Mouse (Mus musculus): ENCODE results near the gene Tex37.

Gene Tex37

GRCm38 (mm10) chr6:70918827-70919226 is at the start of gene Tex37:
TSS of gene Tex37 (minus strand) at chr6:70918927.
- DNase-seq, result no peak

GRCm38 (mm10) chr6:70968291-70968690 is 49.6 kb upstream of the Tex37 start:
- no peak for DNase-seq

GRCm38 (mm10) chr6:70967422-70967821 is 48.7 kb upstream of the Tex37 start:
- DNase-seq, result no peak

GRCm38 (mm10) chr6:70965694-70966093 is 47.0 kb upstream of the Tex37 start:
- DNase-seq, result no peak

GRCm38 (mm10) chr6:70964116-70964830 is 45.5 kb upstream of the Tex37 start:
- no peak for DNase-seq

- no peak for DNase-seq
These were observed 38.7 kb upstream of the Tex37 start for GRCm38 (mm10) chr6:70957341-70957940.

- peak; percentile 2 to 4 for DNase-seq
These were observed 38.2 kb upstream of the Tex37 start for GRCm38 (mm10) chr6:70956936-70957335.

GRCm38 (mm10) chr6:70956285-70956912 is 37.7 kb upstream of the Tex37 start, which contains the start of gene Foxi3:
TSS of gene Foxi3 (plus strand) at chr6:70956531.
- peak; percentile 10 to 12 for DNase-seq

GRCm38 (mm10) chr6:70955841-70956240 is 37.1 kb upstream of the Tex37 start:
- DNase-seq, result peak in 1 of 2 experiments; percentile 2

- peak in 1 of 2 experiments; percentile 10 for DNase-seq
These were observed 36.6 kb upstream of the Tex37 start for GRCm38 (mm10) chr6:70955291-70955800.

- peak in 1 of 2 experiments; percentile 17 for DNase-seq
These were observed 35.3 kb upstream of the Tex37 start for GRCm38 (mm10) chr6:70954040-70954439.

- no peak for DNase-seq
These were observed 34.5 kb upstream of the Tex37 start for GRCm38 (mm10) chr6:70953274-70953673.

GRCm38 (mm10) chr6:70931801-70932200 is 13.1 kb upstream of the Tex37 start:
- no peak for DNase-seq

- peak; percentile 53 to 64 for DNase-seq
These were observed 2.7 kb upstream of the Tex37 start for GRCm38 (mm10) chr6:70921274-70922074.

GRCm38 (mm10) chr6:70912396-70912765 is 6.3 kb downstream of the Tex37 start:
- no peak for DNase-seq

GRCm38 (mm10) chr6:70911668-70912395 is 6.9 kb downstream of the Tex37 start:
- peak; percentile 66 to 83 for DNase-seq

- DNase-seq, result no peak
These were observed 8.4 kb downstream of the Tex37 start for GRCm38 (mm10) chr6:70910285-70910684.

GRCm38 (mm10) chr6:70909572-70909971 is 9.2 kb downstream of the Tex37 start:
- no peak for DNase-seq

- no peak for DNase-seq
These were observed 15.0 kb downstream of the Tex37 start for GRCm38 (mm10) chr6:70903689-70904088.

- DNase-seq, result no peak
These were observed 19.1 kb downstream of the Tex37 start for GRCm38 (mm10) chr6:70899594-70900003.

GRCm38 (mm10) chr6:70898166-70898565 is 20.6 kb downstream of the Tex37 start:
- DNase-seq, result no peak

GRCm38 (mm10) chr6:70887993-70888392 is 30.7 kb downstream of the Tex37 start:
- no peak for DNase-seq

Data from cerebellum, postnatal 36 days (tissue).